ENCODE assay signal across 29 mouse cellular contexts in genomic region chr10:58810181-58810580, GRCm38 (mm10). TPM values are rescaled to one million over a fixed set of nuclear protein-coding genes. Genes with fewer than 3 reads are reported as not detected.
DNase-seq lines count a peak whose midpoint lies in the region; ATAC-seq and TF ChIP-seq lines count a peak whose summit lies in the region.
"Had no signal": no experiment of that assay in that cellular context is flagged by ENCODE, and none has a peak within 500 bp of the region (broad histone marks: within the 10 kb centered on the region; RNA-seq: fewer than 3 reads in every experiment).

No protein-coding gene starts in this region.

- WGBS in limb, embryonic 14.5 days: 70% methylated on average over 5 of the region's 5 CpGs
- 85% methylated on average over 5 of the region's 5 CpGs for WGBS in limb, embryonic 10.5 days
- 91% methylated on average over 5 of the region's 5 CpGs for WGBS in hindbrain, embryonic 13.5 days
- WGBS in midbrain, embryonic 15.5 days: 88% methylated on average over 5 of the region's 5 CpGs

- H3K36me3 ChIP-seq in limb, embryonic 14.5 days (ENCODE audit: control insufficient read depth, insufficient read depth, low read length): no peaks in the 10 kb centered on the region
- no peaks in the 10 kb centered on the region for H3K36me3 ChIP-seq in limb, embryonic 10.5 days
- H3K36me3 ChIP-seq in myocyte (ENCODE audit: control insufficient read depth, insufficient read depth): no peaks in the 10 kb centered on the region
- H3K36me3 ChIP-seq in hindbrain, embryonic 13.5 days: no peaks in the 10 kb centered on the region
- H3K36me3 ChIP-seq in midbrain, embryonic 15.5 days (replicated peaks): no peaks in the 10 kb centered on the region
- H3K36me3 ChIP-seq: embryonic facial prominence, embryonic 12.5 days; G1E; heart, embryonic 10.5 days; heart, embryonic 13.5 days; hindbrain, embryonic 12.5 days; intestine, embryonic 15.5 days had no signal

- no peak for TF ChIP-seq POLR2A in limb, embryonic 14.5 days (IDR thresholded peaks at IDR 0.05; ENCODE audit: borderline replicate concordance, extremely low read depth, insufficient read depth, insufficient read length)
- TF ChIP-seq POLR2A in myocyte (IDR thresholded peaks at IDR 0.05; ENCODE audit: insufficient read length, low read depth): no peak

- H3K4me2 ChIP-seq in limb, embryonic 14.5 days (replicated peaks; ENCODE audit: low read depth, low read length, severe bottlenecking): no peak overlapping the region
- peak overlapping the region; percentile 10 for H3K4me2 ChIP-seq in myocyte (ENCODE audit: low read depth)
- no peak overlapping the region for H3K4me2 ChIP-seq in hindbrain, embryonic 13.5 days
- no peak overlapping the region for H3K4me2 ChIP-seq in midbrain, embryonic 15.5 days
- H3K4me2 ChIP-seq: embryonic facial prominence, embryonic 12.5 days; heart, embryonic 13.5 days; hindbrain, embryonic 12.5 days; intestine, embryonic 15.5 days had no signal

- ATAC-seq in limb, embryonic 14.5 days (ENCODE audit: low FRiP score, low read depth): no peak
- ATAC-seq in hindbrain, embryonic 13.5 days (ENCODE audit: low FRiP score): no peak
- no peak for ATAC-seq in midbrain, embryonic 15.5 days (replicated peaks)
- ATAC-seq: forebrain, embryonic 14.5 days; forebrain, postnatal 0 days; hindbrain, embryonic 16.5 days; intestine, embryonic 15.5 days had no signal

- H3ac ChIP-seq in myocyte (ENCODE audit: control insufficient read depth, insufficient read length): no peak overlapping the region

- H3K27me3 ChIP-seq in limb, embryonic 14.5 days (ENCODE audit: control insufficient read depth, insufficient read depth, low read length): peaks cover 18% of the 10 kb centered on the region
- H3K27me3 ChIP-seq in limb, embryonic 10.5 days (ENCODE audit: low read depth, poor library complexity, severe bottlenecking): peaks cover 49% of the 10 kb centered on the region
- H3K27me3 ChIP-seq in myocyte (ENCODE audit: control insufficient read depth, insufficient read depth, insufficient read length): peaks cover 22% of the 10 kb centered on the region
- peaks cover 39% of the 10 kb centered on the region for H3K27me3 ChIP-seq in hindbrain, embryonic 13.5 days
- H3K27me3 ChIP-seq in midbrain, embryonic 15.5 days (replicated peaks): peaks cover 18% of the 10 kb centered on the region

- H3K79me2 ChIP-seq in myocyte (ENCODE audit: control insufficient read depth, insufficient read depth): no peaks in the 10 kb centered on the region

- DNase-seq in limb, embryonic 14.5 days (ENCODE audit: low spot score): peak; percentile 47
- DNase-seq in limb, embryonic 10.5 days (ENCODE audit: low spot score): no peak
- DNase-seq in 3T3-L1 (ENCODE audit: low read depth, low spot score) (peak; percentile 86), adipocyte (ENCODE audit: low spot score) (peak; percentile 6)
- DNase-seq: adrenal gland, adult 8-10 months; adrenal gland, postnatal 25 days; B cell, adult 2 months; cerebellum, adult 11-12 months; cerebellum, adult 8-10 months; cerebellum, postnatal 10 days; cerebellum, postnatal 36 days; embryo, embryonic 11 days; forebrain, postnatal 0 days; gastrocnemius, adult 2 months; gastrocnemius, postnatal 14 days; heart, adult 2 months; heart, postnatal 14 days; kidney, adult 11 months had no signal

- no peak overlapping the region for H3K9ac ChIP-seq in limb, embryonic 14.5 days (ENCODE audit: low read depth, low read length, severe bottlenecking)
- H3K9ac ChIP-seq in hindbrain, embryonic 13.5 days: no peak overlapping the region
- no peak overlapping the region for H3K9ac ChIP-seq in midbrain, embryonic 15.5 days
- H3K9ac ChIP-seq: embryonic facial prominence, embryonic 12.5 days; forebrain, postnatal 0 days; heart, embryonic 13.5 days; hindbrain, embryonic 12.5 days; intestine, embryonic 15.5 days had no signal

- no peaks in the 10 kb centered on the region for H3K9me3 ChIP-seq in limb, embryonic 14.5 days (ENCODE audit: control insufficient read depth, low read length)
- no peaks in the 10 kb centered on the region for H3K9me3 ChIP-seq in limb, embryonic 10.5 days (replicated peaks)
- H3K9me3 ChIP-seq in hindbrain, embryonic 13.5 days: no peaks in the 10 kb centered on the region
- H3K9me3 ChIP-seq in midbrain, embryonic 15.5 days: no peaks in the 10 kb centered on the region
- H3K9me3 ChIP-seq: embryonic facial prominence, embryonic 12.5 days; heart, embryonic 10.5 days; heart, embryonic 13.5 days; hindbrain, embryonic 12.5 days; intestine, embryonic 15.5 days had no signal

- H3K4me1 ChIP-seq in limb, embryonic 14.5 days (ENCODE audit: control insufficient read depth, insufficient read depth, low read length): no peaks in the 10 kb centered on the region
- H3K4me1 ChIP-seq in limb, embryonic 10.5 days: peaks cover 17% of the 10 kb centered on the region
- H3K4me1 ChIP-seq in hindbrain, embryonic 13.5 days (replicated peaks): peaks cover 22% of the 10 kb centered on the region
- peaks cover 25% of the 10 kb centered on the region for H3K4me1 ChIP-seq in midbrain, embryonic 15.5 days
- H3K4me1 ChIP-seq: embryonic facial prominence, embryonic 12.5 days had no signal

- no peak overlapping the region for H3K27ac ChIP-seq in limb, embryonic 14.5 days (replicated peaks; ENCODE audit: low read depth, low read length)
- H3K27ac ChIP-seq in limb, embryonic 10.5 days: no peak overlapping the region
- H3K27ac ChIP-seq in hindbrain, embryonic 13.5 days: no peak overlapping the region
- no peak overlapping the region for H3K27ac ChIP-seq in midbrain, embryonic 15.5 days
- H3K27ac ChIP-seq: embryonic facial prominence, embryonic 12.5 days; gastrocnemius, adult 2 months; heart, adult 2 months; heart, embryonic 10.5 days; heart, embryonic 13.5 days; hindbrain, embryonic 12.5 days; intestine, embryonic 15.5 days had no signal

- H3K4me3 ChIP-seq in limb, embryonic 14.5 days (replicated peaks; ENCODE audit: low read length): no peak overlapping the region
- no peak overlapping the region for H3K4me3 ChIP-seq in limb, embryonic 10.5 days
- no peak overlapping the region for H3K4me3 ChIP-seq in myocyte
- H3K4me3 ChIP-seq in hindbrain, embryonic 13.5 days: no peak overlapping the region
- no peak overlapping the region for H3K4me3 ChIP-seq in midbrain, embryonic 15.5 days
- H3K4me3 ChIP-seq: embryonic facial prominence, embryonic 12.5 days; gastrocnemius, adult 2 months; heart, adult 2 months; heart, embryonic 10.5 days; heart, embryonic 13.5 days; hindbrain, embryonic 12.5 days; intestine, embryonic 15.5 days had no signal

TF ChIP-seq in myocyte, 11 proteins besides CTCF, POLR2A, EP300 and RAD21:
- TF ChIP-seq USF1 (IDR thresholded peaks at IDR 0.05; ENCODE audit: low read depth): no peak
- no peak for TF ChIP-seq REST (IDR thresholded peaks at IDR 0.05; ENCODE audit: insufficient read depth, insufficient read length)

RNA-seq across cellular contexts. Expression of gene Sh3rf3, which starts 3.0 kb away (rescaled TPM):
- polyA plus RNA-seq in limb, embryonic 14.5 days (2012; rRNA removed): 4.0 and 6.1 TPM in 2 replicates
- 2.6 TPM in 2 replicates for polyA plus RNA-seq in limb, embryonic 14.5 days (2014; fragmentation: Nextera tagmentation; extraction: Ambion mirVana)
- 0.14 and 0.24 TPM in 2 replicates for polyA plus RNA-seq in limb, embryonic 10.5 days (2016; fragmentation: Nextera tagmentation; extraction: Ambion mirVana)
- 0.10 TPM for polyA plus RNA-seq in myocyte (2012; fragmentation: generic; extraction: Trizol)
- 2.3 and 3.2 TPM in 2 replicates for polyA plus RNA-seq in hindbrain, embryonic 13.5 days (2015; fragmentation: Nextera tagmentation; extraction: Ambion mirVana)
- polyA plus RNA-seq in midbrain, embryonic 15.5 days (2015; fragmentation: Nextera tagmentation; extraction: Ambion mirVana): 3.1 and 4.0 TPM in 2 replicates
- polyA plus RNA-seq: G1E had no signal
